Mouse (Mus musculus): ENCODE results near the gene Hadha.

DNA sequence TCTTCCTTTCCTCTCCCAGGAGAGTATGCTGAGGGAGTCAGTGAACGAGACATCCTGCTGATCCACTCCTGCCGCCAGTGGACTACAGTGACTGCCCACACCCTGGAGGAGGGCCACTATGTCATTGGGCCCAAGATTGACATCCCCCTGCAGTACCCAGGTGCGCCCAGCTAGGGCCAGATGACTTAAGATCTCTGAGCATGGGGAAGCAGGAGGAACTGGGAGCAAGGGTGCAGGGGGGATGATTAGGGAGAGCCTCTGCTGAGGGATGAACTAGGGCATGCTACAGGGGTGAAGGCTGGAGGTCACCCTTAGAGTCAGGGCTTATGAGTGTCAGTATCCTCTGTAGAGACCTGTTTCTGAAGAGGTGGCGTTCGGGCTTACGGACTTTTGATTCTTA, 46.7 kb downstream of the Hadha start:
- TF ChIP-seq MAX (IDR thresholded peaks at IDR 0.05) (no peak), USF1 (IDR thresholded peaks at IDR 0.05; ENCODE audit: low read depth) (no peak), CTCF (IDR thresholded peaks at IDR 0.05; ENCODE audit: control insufficient read depth, insufficient read depth, insufficient read length) (no peak), FOSL1 (IDR thresholded peaks at IDR 0.05; ENCODE audit: insufficient read depth, low read length, poor library complexity, severe bottlenecking) (no peak), MYOG (IDR thresholded peaks at IDR 0.05; ENCODE audit: control insufficient read depth, extremely low read depth, insufficient read length) (no peak), MYOD1 (IDR thresholded peaks at IDR 0.05; ENCODE audit: control insufficient read depth, insufficient read length, low read depth) (no peak), CEBPB (IDR thresholded peaks at IDR 0.05; ENCODE audit: low read depth) (no peak)

Measured in C2C12 (cell line).